Mouse (Mus musculus): Measurements from ENCODE around the gene Rimbp3.

The Rimbp3 gene

DNA sequence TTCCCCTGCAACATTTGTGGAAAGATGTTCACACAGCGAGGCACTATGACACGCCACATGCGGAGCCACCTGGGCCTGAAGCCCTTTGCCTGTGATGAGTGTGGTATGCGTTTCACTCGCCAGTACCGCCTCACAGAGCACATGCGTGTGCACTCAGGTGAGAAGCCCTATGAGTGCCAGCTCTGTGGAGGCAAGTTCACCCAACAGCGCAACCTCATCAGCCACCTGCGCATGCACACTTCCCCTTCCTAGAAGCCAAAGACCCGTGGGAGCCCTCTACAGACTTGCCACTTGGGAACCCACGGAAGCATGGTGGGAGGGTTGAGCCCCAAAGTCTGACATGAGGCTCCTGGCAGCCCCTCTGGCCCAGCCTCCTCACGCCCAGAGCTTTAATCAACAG, 50.5 kb downstream of the Rimbp3 start:
- no peak for DNase-seq

DNA sequence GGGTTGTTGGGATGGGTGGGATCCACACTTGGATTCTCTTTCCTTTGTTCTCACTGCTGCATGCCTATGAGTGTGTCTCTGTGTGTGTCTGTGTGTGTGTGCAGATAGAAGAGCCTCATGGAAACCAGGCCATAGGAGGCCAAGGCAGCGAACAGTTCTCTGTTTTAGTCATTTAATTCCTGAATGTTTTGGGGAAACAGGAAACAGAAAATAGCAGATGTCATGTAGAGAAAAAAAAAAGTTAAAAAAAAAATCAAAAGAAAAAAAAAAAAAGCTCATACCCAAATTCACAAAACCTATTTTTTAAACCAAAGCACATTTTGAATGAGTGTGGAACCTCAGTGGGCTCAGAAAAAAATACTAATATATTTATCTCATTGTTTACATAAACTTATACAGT, 52.9 kb downstream of the Rimbp3 start:
- no peak for DNase-seq

Data from cerebellum, postnatal 14 days (tissue).